Mouse (Mus musculus): ENCODE measurements at regions not wholly inside any gene's neighbourhood (a gene's known extent, or its start where the extent isn't known, plus 50 kb on each side); places are given as distances from the start of the nearest gene placed in this dataset.
A peak's percentile ranks its signal among the peaks of the same experiment; 100 is the strongest.
"Not testable (repeated sequence)": the region's sequence is repeated elsewhere in the genome, so short reads cannot be mapped to it uniquely, and the experiment has no call there.

DNA sequence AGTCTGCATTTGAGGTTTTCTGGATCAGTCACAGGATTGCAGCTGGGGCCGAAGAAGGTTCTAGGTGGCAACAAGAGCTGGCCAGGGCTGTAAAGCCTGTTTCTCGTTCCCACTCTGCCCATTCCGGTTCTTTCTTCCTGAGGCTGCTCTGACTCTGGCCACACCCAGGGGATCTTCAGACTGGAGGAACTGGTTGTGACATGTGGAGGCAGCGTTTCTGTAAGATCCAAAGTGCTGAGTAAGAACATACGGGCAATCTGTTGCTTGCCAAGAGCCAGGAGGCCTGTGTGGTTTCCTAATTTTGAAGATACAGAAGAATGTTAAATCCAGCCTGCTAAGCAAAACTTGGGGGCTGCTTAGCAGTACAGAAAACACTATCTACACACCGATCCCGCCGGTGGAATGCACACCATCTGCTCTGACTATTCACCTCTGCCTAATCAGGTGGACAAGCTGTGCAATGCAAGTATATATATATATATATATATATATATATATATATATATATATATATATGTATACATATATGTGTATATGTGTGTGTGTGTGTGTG lies 99.3 kb upstream of the Bmp2k start:
- Histone ChIP-seq H3K4me2 (no peak overlapping the region), H3K27ac (no peak overlapping the region), H3K36me3 (no peaks in the 10 kb centered on the region), H3K4me1 (replicated peaks) (peaks cover 9% of the 10 kb centered on the region; the same call in 1 of the 2 replicates), H3K9ac (no peak overlapping the region), H3K9me3 (replicated peaks) (no peaks in the 10 kb centered on the region), H3K4me3 (no peak overlapping the region), H3K27me3 (no peaks in the 10 kb centered on the region)
- no peak for ATAC-seq (replicated peaks; ENCODE audit: insufficient number of reproducible peaks, insufficient read depth, low FRiP score, low read depth)
- 47% methylated on average over 8 of the region's 8 CpGs for WGBS

GRCm38 (mm10) chr5:96898695-96899094 lies 98.8 kb upstream of the Bmp2k start:
- Histone ChIP-seq H3K4me1 (replicated peaks) (peaks cover 9% of the 10 kb centered on the region; the same call in 1 of the 2 replicates), H3K36me3 (no peaks in the 10 kb centered on the region), H3K27me3 (no peaks in the 10 kb centered on the region), H3K4me3 (no peak overlapping the region), H3K9me3 (replicated peaks) (no peaks in the 10 kb centered on the region), H3K27ac (no peak overlapping the region), H3K9ac (no peak overlapping the region), H3K4me2 (no peak overlapping the region)
- 66% methylated on average over 5 of the region's 5 CpGs for WGBS
- ATAC-seq (replicated peaks; ENCODE audit: insufficient number of reproducible peaks, insufficient read depth, low FRiP score, low read depth), result no peak

- Histone ChIP-seq H3K4me3 (peak overlapping the region; percentile 13; the same call in 1 of the 2 replicates), H3K4me1 (replicated peaks) (peaks cover 13% of the 10 kb centered on the region), H3K9me3 (replicated peaks) (no peaks in the 10 kb centered on the region), H3K4me2 (peak overlapping the region; percentile 46), H3K36me3 (no peaks in the 10 kb centered on the region), H3K9ac (peak overlapping the region; percentile 40; the same call in 1 of the 2 replicates), H3K27me3 (no peaks in the 10 kb centered on the region), H3K27ac (no peak overlapping the region)
- WGBS, result 33% methylated on average over 17 of the region's 17 CpGs
- ATAC-seq (replicated peaks; ENCODE audit: insufficient number of reproducible peaks, insufficient read depth, low FRiP score, low read depth), result peak; percentile 67
Measured at GRCm38 (mm10) chr5:96905572-96906271, 91.8 kb upstream of the Bmp2k start.

DNA sequence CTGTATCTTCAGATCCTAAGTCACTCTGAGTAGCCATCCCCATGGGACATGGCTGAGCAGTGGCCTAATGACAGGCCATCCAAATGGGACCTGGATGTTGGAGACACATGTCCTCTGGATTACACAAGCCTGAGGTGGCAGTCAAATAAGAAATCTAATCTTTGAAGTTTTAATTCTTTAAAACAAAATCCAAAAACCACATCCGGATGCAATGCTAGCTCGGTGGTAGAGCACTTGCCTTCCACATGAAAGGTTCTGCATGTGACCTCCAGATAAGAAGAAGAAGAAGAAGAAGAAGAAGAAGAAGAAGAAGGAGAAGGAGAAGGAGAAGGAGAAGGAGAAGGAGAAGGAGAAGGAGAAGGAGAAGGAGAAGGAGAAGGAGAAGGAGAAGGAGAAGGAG lies 89.1 kb upstream of the Bmp2k start:
- not testable (repeated sequence) for H3K9me3 ChIP-seq (replicated peaks); ATAC-seq (replicated peaks; ENCODE audit: insufficient number of reproducible peaks, insufficient read depth, low FRiP score, low read depth); H3K4me3 ChIP-seq; H3K4me2 ChIP-seq; H3K9ac ChIP-seq; H3K27me3 ChIP-seq; H3K36me3 ChIP-seq; H3K27ac ChIP-seq
- WGBS, result 81% methylated on average over 2 of the region's 2 CpGs
- H3K4me1 ChIP-seq (replicated peaks), result peaks cover 13% of the 10 kb centered on the region

DNA sequence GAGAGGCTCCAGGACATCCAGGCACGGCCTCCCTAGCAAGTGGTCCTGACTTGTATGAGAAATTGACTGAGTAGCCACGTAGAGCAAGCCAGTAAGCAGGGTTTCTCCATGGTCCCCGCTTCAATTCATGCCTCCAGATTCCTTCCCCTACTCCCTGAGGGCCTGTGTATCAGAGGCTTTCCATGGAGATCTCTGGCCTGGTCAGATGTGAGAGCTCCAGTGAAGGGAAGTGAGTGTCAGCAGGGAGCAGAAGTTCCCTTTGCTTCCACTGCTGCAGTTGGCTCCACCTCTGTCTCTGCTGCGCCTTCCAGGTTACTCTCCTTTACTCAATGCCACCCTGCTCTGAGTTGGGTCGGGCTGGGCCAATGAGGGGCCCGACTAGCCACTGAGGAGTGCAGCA lies 88.3 kb upstream of the Bmp2k start:
- Histone ChIP-seq H3K9ac (no peak overlapping the region), H3K9me3 (replicated peaks) (no peaks in the 10 kb centered on the region), H3K4me2 (no peak overlapping the region), H3K27ac (no peak overlapping the region), H3K4me1 (replicated peaks) (peaks cover 13% of the 10 kb centered on the region), H3K27me3 (no peaks in the 10 kb centered on the region), H3K4me3 (no peak overlapping the region), H3K36me3 (no peaks in the 10 kb centered on the region)
- whole genome bisulfite sequencing, result 70% methylated on average over 6 of the region's 6 CpGs
- no peak for ATAC-seq (replicated peaks; ENCODE audit: insufficient number of reproducible peaks, insufficient read depth, low FRiP score, low read depth)

GRCm38 (mm10) chr5:96911550-96912253 lies 85.8 kb upstream of the Bmp2k start:
- H3K4me2 ChIP-seq, result peak overlapping the region; percentile 38
- H3K27me3 ChIP-seq, result no peaks in the 10 kb centered on the region
- WGBS, result 45% methylated on average over 13 of the region's 13 CpGs
- no peaks in the 10 kb centered on the region for H3K9me3 ChIP-seq (replicated peaks)
- peak overlapping the region; percentile 7 for H3K4me3 ChIP-seq
- no peaks in the 10 kb centered on the region for H3K36me3 ChIP-seq
- H3K4me1 ChIP-seq (replicated peaks), result peaks cover 6% of the 10 kb centered on the region
- peak overlapping the region; percentile 75 for H3K27ac ChIP-seq
- ATAC-seq (replicated peaks; ENCODE audit: insufficient number of reproducible peaks, insufficient read depth, low FRiP score, low read depth), result peak; percentile 71; the same call in 1 of the 2 replicates
- H3K9ac ChIP-seq, result no peak overlapping the region

DNA sequence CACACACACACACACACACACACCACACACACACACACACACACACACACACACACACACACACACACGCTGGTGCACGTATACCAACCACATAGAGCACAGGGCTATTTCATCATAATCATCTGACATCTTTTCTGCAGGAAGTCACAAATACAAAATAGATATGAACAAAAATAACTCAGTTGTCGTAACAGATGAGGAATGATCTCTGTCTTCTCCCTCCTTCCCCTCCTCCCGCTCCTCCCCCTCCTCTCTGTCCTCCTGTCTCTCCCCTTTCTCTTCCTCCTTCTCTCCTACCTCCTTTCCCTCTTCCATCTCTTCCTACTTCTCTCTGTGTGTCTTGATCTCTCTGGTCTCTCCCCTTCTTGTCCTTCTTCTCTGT lies 85.2 kb upstream of the Bmp2k start:
- Histone ChIP-seq H3K9me3 (replicated peaks) (no peaks in the 10 kb centered on the region), H3K4me1 (replicated peaks) (peaks cover 6% of the 10 kb centered on the region), H3K27ac (peak overlapping the region; percentile 75), H3K36me3 (no peaks in the 10 kb centered on the region), H3K4me3 (no peak overlapping the region), H3K9ac (no peak overlapping the region), H3K4me2 (no peak overlapping the region), H3K27me3 (no peaks in the 10 kb centered on the region)
- ATAC-seq (replicated peaks; ENCODE audit: insufficient number of reproducible peaks, insufficient read depth, low FRiP score, low read depth), result no peak
- 57% methylated on average over 4 of the region's 4 CpGs for WGBS

DNA sequence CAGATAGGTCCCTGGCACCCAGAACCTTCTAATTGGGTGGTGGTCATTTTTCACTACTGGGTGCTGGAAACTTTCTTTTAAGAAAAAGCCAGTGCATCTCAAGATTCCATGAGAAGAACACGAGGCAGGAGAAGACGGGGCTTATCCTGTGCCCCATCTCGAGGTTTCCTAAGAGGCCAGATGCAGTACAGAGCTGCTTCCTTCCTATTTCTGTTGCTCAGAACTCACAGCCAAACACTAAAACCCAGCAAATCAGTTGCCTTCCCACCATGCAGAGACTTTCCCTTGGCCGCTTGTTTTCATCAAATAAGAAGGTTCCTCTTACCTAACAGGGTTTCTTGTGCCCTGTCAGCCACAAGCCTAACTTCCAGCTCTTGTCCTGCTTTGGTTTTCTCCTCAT lies 84.7 kb upstream of the Bmp2k start:
- H3K27ac ChIP-seq, result peak overlapping the region; percentile 75
- no peak for ATAC-seq (replicated peaks; ENCODE audit: insufficient number of reproducible peaks, insufficient read depth, low FRiP score, low read depth)
- no peaks in the 10 kb centered on the region for H3K36me3 ChIP-seq
- H3K9ac ChIP-seq, result no peak overlapping the region
- no peak overlapping the region for H3K4me2 ChIP-seq
- H3K4me3 ChIP-seq, result no peak overlapping the region
- H3K27me3 ChIP-seq, result no peaks in the 10 kb centered on the region
- H3K4me1 ChIP-seq (replicated peaks), result peaks cover 7% of the 10 kb centered on the region
- no peaks in the 10 kb centered on the region for H3K9me3 ChIP-seq (replicated peaks)
- WGBS, result 58% methylated on average over 4 of the region's 4 CpGs

DNA sequence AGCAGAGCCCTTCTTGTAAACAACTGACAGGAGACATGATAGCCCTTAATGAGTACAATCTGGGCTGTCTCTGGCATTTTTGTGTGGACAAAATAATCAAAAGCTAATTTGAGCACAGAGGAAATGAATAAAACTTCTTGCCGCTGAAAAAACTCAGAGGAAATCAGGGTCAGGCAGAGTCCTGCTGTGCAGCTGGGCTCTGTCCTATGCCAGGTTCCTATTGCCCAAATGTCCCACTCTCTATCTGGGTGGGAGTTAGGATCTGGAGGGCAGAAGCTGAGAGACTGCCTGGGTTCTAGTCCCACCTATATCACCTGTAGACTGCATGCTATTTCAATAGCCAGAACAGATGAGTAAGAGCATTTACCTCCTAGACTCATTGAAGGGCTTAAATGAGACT lies 83.8 kb upstream of the Bmp2k start:
- Histone ChIP-seq H3K4me1 (replicated peaks) (peaks cover 10% of the 10 kb centered on the region), H3K27me3 (no peaks in the 10 kb centered on the region), H3K9ac (no peak overlapping the region), H3K4me2 (no peak overlapping the region), H3K27ac (peak overlapping the region; percentile 75; the same call in 1 of the 2 replicates), H3K36me3 (no peaks in the 10 kb centered on the region), H3K4me3 (no peak overlapping the region), H3K9me3 (replicated peaks) (no peaks in the 10 kb centered on the region)
- no peak for ATAC-seq (replicated peaks; ENCODE audit: insufficient number of reproducible peaks, insufficient read depth, low FRiP score, low read depth)
- 29% methylated on average over 1 of the region's 1 CpGs for WGBS

DNA sequence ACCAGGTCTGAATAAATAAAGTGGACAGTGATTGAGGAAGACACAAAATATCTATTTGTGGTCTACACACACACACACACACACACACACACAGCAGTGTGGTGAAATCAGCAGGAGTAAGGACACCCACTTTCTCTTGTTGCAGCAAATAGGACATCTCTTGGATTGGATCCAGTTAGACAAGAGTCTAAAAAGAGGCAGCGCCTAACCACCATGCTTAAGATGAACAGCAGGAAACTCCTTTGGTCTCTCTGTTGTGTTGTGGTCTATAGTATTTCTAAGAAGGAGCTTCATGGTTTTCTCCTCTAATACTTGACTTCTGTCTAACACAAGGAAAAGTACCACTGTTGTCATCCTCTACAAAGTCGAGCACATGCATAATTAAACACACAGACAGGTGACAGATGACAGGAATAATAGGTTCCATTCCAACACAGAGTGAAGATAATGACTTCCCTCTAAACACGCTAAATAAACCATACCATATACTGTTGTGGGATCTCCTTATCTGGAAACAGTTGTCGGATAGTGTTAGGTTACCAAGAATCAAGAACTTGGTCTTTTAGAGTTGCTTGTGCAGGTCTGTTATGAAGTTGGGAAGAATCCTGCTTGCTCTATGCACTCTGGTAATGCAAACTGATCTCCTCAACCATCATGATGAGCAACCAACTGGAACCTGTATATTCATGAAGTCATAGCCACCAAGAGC lies 82.6 kb upstream of the Bmp2k start:
- ATAC-seq (replicated peaks; ENCODE audit: insufficient number of reproducible peaks, insufficient read depth, low FRiP score, low read depth), result no peak
- Histone ChIP-seq H3K4me2 (no peak overlapping the region), H3K27ac (no peak overlapping the region), H3K4me1 (replicated peaks) (peaks cover 15% of the 10 kb centered on the region), H3K36me3 (no peaks in the 10 kb centered on the region), H3K27me3 (no peaks in the 10 kb centered on the region), H3K9ac (no peak overlapping the region), H3K9me3 (replicated peaks) (no peaks in the 10 kb centered on the region), H3K4me3 (no peak overlapping the region)
- 69% methylated on average over 4 of the region's 4 CpGs for WGBS

DNA sequence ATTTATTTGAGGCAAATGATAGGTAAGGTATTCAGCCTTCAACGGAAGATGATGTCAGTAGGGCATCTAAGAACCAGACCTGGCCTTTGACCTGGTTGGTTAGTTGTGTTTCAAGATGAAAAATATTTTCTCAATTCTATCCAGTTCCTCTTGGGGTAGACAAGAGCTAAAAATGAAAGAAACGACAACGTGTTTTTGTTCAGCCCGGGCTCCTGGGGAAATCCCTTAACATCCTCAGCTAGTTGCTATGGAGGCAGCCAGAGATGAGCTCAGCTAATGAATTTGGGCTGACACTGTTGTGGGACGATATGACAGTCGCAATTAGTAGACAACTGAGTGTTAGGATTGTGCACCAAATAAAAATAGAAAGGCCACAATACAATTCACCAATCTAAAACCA lies 80.6 kb upstream of the Bmp2k start:
- Histone ChIP-seq H3K27me3 (no peaks in the 10 kb centered on the region), H3K4me3 (no peak overlapping the region), H3K4me1 (replicated peaks) (peaks cover 16% of the 10 kb centered on the region), H3K36me3 (no peaks in the 10 kb centered on the region), H3K9me3 (replicated peaks) (no peaks in the 10 kb centered on the region), H3K9ac (no peak overlapping the region), H3K27ac (peak overlapping the region; percentile 70), H3K4me2 (no peak overlapping the region)
- WGBS, result 68% methylated on average over 6 of the region's 6 CpGs
- no peak for ATAC-seq (replicated peaks; ENCODE audit: insufficient number of reproducible peaks, insufficient read depth, low FRiP score, low read depth)

Data from heart, embryonic 15.5 days (tissue).